8 mouse cellular contexts compared by ENCODE assay signal in genomic region chr6:141380927-141381326, GRCm38 (mm10).
DNase-seq lines count a peak whose midpoint lies in the region; ATAC-seq and TF ChIP-seq lines count a peak whose summit lies in the region.

No protein-coding gene starts in this region.

- H3K27me3 ChIP-seq in heart, embryonic 12.5 days (replicated peaks): no peaks in the 10 kb centered on the region
- no peaks in the 10 kb centered on the region for H3K27me3 ChIP-seq in hindbrain, postnatal 0 days (ENCODE audit: insufficient read depth, low read length)

- TF ChIP-seq CTCF in hindbrain, postnatal 0 days (IDR thresholded peaks at IDR 0.05; ENCODE audit: low read depth): no peak

- H3K36me3 ChIP-seq in heart, embryonic 12.5 days: no peaks in the 10 kb centered on the region
- no peaks in the 10 kb centered on the region for H3K36me3 ChIP-seq in hindbrain, postnatal 0 days (ENCODE audit: insufficient read depth, low read length)

- WGBS in heart, embryonic 12.5 days: 32% methylated on average over 12 of the region's 12 CpGs
- 47% methylated on average over 12 of the region's 12 CpGs for WGBS in hindbrain, postnatal 0 days

- DNase-seq in heart, adult 18-20 months: no peak
- peak; percentile 51 for DNase-seq in embryo, embryonic 11 days
- DNase-seq in hindbrain, postnatal 0 days (ENCODE audit: low spot score): peak; percentile 23
- DNase-seq in neural tube, embryonic 10.5 days (ENCODE audit: extremely low spot score, low spot score): peak; percentile 24
- DNase-seq in gastrocnemius, adult 8-10 months (ENCODE audit: low spot score in 2 of 2): no peak
- DNase-seq in thymus, postnatal 14 days: no peak

- H3K9ac ChIP-seq in heart, embryonic 12.5 days: no peak overlapping the region
- H3K9ac ChIP-seq in hindbrain, postnatal 0 days (replicated peaks; ENCODE audit: low read length): no peak overlapping the region

- H3K27ac ChIP-seq in heart, embryonic 12.5 days (ENCODE audit: poor library complexity, severe bottlenecking): peak overlapping the region; percentile 71
- H3K27ac ChIP-seq in hindbrain, postnatal 0 days: 0 out of 2 replicates have a peak overlapping the region, but pooled peaks have one; percentile 11

- H3K4me2 ChIP-seq in heart, embryonic 12.5 days: peak overlapping the region; percentile 35
- H3K4me2 ChIP-seq in hindbrain, postnatal 0 days (ENCODE audit: low read depth, low read length): no peak overlapping the region

- peaks cover 27% of the 10 kb centered on the region for H3K4me1 ChIP-seq in heart, embryonic 12.5 days (replicated peaks)
- no peaks in the 10 kb centered on the region for H3K4me1 ChIP-seq in hindbrain, postnatal 0 days (ENCODE audit: insufficient read depth, low read length)

- H3K9me3 ChIP-seq in heart, embryonic 12.5 days (replicated peaks): no peaks in the 10 kb centered on the region
- no peaks in the 10 kb centered on the region for H3K9me3 ChIP-seq in hindbrain, postnatal 0 days (ENCODE audit: low read length)

- 0 out of 2 replicates have a peak, but pooled peaks have one; percentile 7 for ATAC-seq in heart, embryonic 12.5 days (ENCODE audit: insufficient number of reproducible peaks, low FRiP score)
- ATAC-seq in hindbrain, postnatal 0 days: peak; percentile 43; the same call in 1 of the 2 replicates
- ATAC-seq in erythroblast, adult 5-6 weeks (replicated peaks; ENCODE audit: low FRiP score, poor library complexity, severe bottlenecking): no peak

- no peak overlapping the region for H3K4me3 ChIP-seq in heart, embryonic 12.5 days
- H3K4me3 ChIP-seq in hindbrain, postnatal 0 days (ENCODE audit: low read length): no peak overlapping the region

Comparison
In these comparisons a context has a peak if more than half of its experiments do, and no peak if none do; other contexts are left out.
1. DNase-seq: peak in embryo, embryonic 11 days (single experiment), hindbrain, postnatal 0 days (single experiment) and neural tube, embryonic 10.5 days (single experiment); none in heart, adult 18-20 months (0 of 2), gastrocnemius, adult 8-10 months (0 of 2) and thymus, postnatal 14 days (single experiment).